Mouse (Mus musculus) macrophage (primary cell): Measurements from ENCODE around the gene Pih1d1. TPM values are rescaled to one million over a fixed set of nuclear protein-coding genes. Genes with fewer than 3 reads are reported as not detected.

ENCODE experiments used
- H3K27ac ChIP-seq: fragments of 350-480 bp; formaldehyde crosslinking; 2 replicates; pipeline ENCODE4 v1.9.0; 2021
- H3K36me3 ChIP-seq: fragments of 350-480 bp; formaldehyde crosslinking; 2 replicates; pipeline ENCODE4 v1.9.0; 2021; ENCODE audit errors: inconsistent target
- H3K4me3 ChIP-seq: fragments of 350-480 bp; formaldehyde crosslinking; 2 replicates; pipeline ENCODE4 v1.9.0; 2021; ENCODE audit errors: inconsistent target
- H3K79me2 ChIP-seq: fragments of 350-480 bp; formaldehyde crosslinking; 2 replicates; pipeline ENCODE4 v1.9.0; 2021; ENCODE audit errors: inconsistent target
- WGBS: methylation state at CpG from one replicate; pipeline ENCODE4 v1.1.7; 2026; ENCODE audit warnings: inconsistent platforms; ENCODE audit not compliant: missing documents; 5-methylcytosine and 5-hydroxymethylcytosine counted together
- polyA plus RNA-seq: library from polyadenylated mRNA; stranded (reverse); fragments of 250-400 nt; gene quantifications from 3 replicates; pipeline ENCODE4 v1.2.4, GENCODE M21; 2018; ENCODE audit warnings: inconsistent platforms

Pih1d1 gene
- polyA plus RNA-seq, 1 experiment from 2014 or later: 75.8 TPM

GRCm38 (mm10) chr7:45133446-45134159 lies 20.5 kb upstream of the Pih1d1 start:
- Histone ChIP-seq H3K79me2 (no peaks in the 10 kb centered on the region), H3K27ac (no peak overlapping the region), H3K36me3 (no peaks in the 10 kb centered on the region), H3K4me3 (no peak overlapping the region)
- WGBS: 82% methylated on average over 8 of the region's 8 CpGs

- 39% methylated on average over 12 of the region's 12 CpGs for WGBS
- Histone ChIP-seq H3K36me3 (no peaks in the 10 kb centered on the region), H3K27ac (no peak overlapping the region), H3K79me2 (no peaks in the 10 kb centered on the region), H3K4me3 (no peak overlapping the region)
Observed at GRCm38 (mm10) chr7:45134544-45135026, 19.5 kb upstream of the Pih1d1 start.

- Histone ChIP-seq H3K4me3 (peak overlapping the region; percentile 62), H3K79me2 (no peaks in the 10 kb centered on the region), H3K27ac (peak overlapping the region; percentile 71; the same call in 1 of the 2 replicates), H3K36me3 (no peaks in the 10 kb centered on the region)
- 69% methylated on average over 3 of the region's 3 CpGs for WGBS
Observed at GRCm38 (mm10) chr7:45135370-45135769, 18.7 kb upstream of the Pih1d1 start.

GRCm38 (mm10) chr7:45135993-45136567 lies 18.0 kb upstream of the Pih1d1 start, which contains the start of the genes Gm45713 and Flt3l:
Gene Gm45713, minus strand, starts transcription at chr7:45136231.
Gene Flt3l, minus strand, starts transcription at chr7:45136432.
- Histone ChIP-seq H3K79me2 (no peaks in the 10 kb centered on the region), H3K27ac (peak within 1 kb of the TSS; percentile 71), H3K36me3 (no peaks in the 10 kb centered on the region), H3K4me3 (peak within 1 kb of the TSS; percentile 62)
- WGBS: 1% methylated on average over 21 of the region's 29 CpGs

GRCm38 (mm10) chr7:45137171-45138006 lies 16.7 kb upstream of the Pih1d1 start:
- Histone ChIP-seq H3K27ac (no peak overlapping the region), H3K36me3 (0 out of 2 replicates have a peak, but pooled peaks cover 6% of the 10 kb centered on the region), H3K79me2 (no peaks in the 10 kb centered on the region), H3K4me3 (no peak overlapping the region)
- 37% methylated on average over 12 of the region's 12 CpGs for WGBS

DNA sequence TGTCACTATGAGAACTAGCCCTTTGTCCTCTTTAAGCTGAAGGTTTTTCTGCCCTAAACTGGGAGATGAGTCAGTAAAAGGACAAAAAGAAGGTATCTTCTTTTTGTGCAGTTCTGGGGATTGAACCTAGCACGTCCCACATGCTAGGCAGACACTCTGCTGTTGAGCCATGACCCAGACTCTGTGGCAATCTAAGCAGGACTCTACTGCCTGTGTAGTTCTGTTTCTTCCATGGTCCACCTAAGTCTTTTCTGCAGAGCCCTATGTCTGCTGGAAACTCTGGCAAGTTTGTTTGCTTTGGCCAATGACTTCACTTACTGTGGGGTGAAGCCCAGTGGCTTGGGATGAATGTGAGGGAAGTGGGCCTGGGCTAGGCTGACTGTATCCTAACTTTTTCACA lies 15.7 kb upstream of the Pih1d1 start:
- Histone ChIP-seq H3K79me2 (no peaks in the 10 kb centered on the region), H3K27ac (no peak overlapping the region), H3K4me3 (no peak overlapping the region), H3K36me3 (peaks cover 17% of the 10 kb centered on the region; the same call in 1 of the 2 replicates)
- 93% methylated on average over 1 of the region's 1 CpGs for WGBS

GRCm38 (mm10) chr7:45139904-45140723 lies 14.0 kb upstream of the Pih1d1 start:
- no peaks in the 10 kb centered on the region for H3K79me2 ChIP-seq
- H3K4me3 ChIP-seq: no peak overlapping the region
- no peak overlapping the region for H3K27ac ChIP-seq
- WGBS: 98% methylated on average over 6 of the region's 8 CpGs
- H3K36me3 ChIP-seq: peaks cover 32% of the 10 kb centered on the region

- Histone ChIP-seq H3K36me3 (peaks cover 44% of the 10 kb centered on the region), H3K79me2 (no peaks in the 10 kb centered on the region), H3K4me3 (no peak overlapping the region), H3K27ac (no peak overlapping the region)
- 74% methylated on average over 3 of the region's 3 CpGs for WGBS
Observed at GRCm38 (mm10) chr7:45141319-45141718, 12.8 kb upstream of the Pih1d1 start.

GRCm38 (mm10) chr7:45141914-45142313 lies 12.2 kb upstream of the Pih1d1 start:
- 93% methylated on average over 5 of the region's 5 CpGs for WGBS
- H3K4me3 ChIP-seq: no peak overlapping the region
- no peaks in the 10 kb centered on the region for H3K79me2 ChIP-seq
- H3K36me3 ChIP-seq: peaks cover 50% of the 10 kb centered on the region
- H3K27ac ChIP-seq: no peak overlapping the region

- Histone ChIP-seq H3K79me2 (no peaks in the 10 kb centered on the region), H3K27ac (no peak overlapping the region), H3K36me3 (peaks cover 63% of the 10 kb centered on the region), H3K4me3 (no peak overlapping the region)
- WGBS: 92% methylated on average over 12 of the region's 13 CpGs
Observed at GRCm38 (mm10) chr7:45144368-45145174, 9.5 kb upstream of the Pih1d1 start.

DNA sequence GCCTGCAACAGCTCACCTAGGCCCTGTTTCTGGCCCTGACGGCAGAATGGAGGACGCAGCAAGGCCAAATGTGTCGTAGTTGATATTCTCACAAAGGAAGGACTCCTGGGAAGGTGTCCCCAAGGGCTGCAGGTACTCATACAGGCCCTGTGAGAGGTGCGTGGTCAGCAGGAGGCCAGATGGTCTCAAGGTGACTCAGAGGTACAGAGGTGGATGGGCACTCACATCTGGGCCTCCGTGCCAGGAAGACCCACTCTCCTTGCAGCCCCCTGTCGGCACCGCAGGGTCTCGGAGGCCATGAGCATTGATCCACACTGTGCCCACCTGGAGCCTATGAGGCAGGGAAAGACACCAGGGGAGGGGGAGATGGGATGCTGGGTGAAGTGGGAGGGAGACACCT lies 8.6 kb upstream of the Pih1d1 start:
- peaks cover 63% of the 10 kb centered on the region for H3K36me3 ChIP-seq
- no peak overlapping the region for H3K27ac ChIP-seq
- WGBS: 97% methylated on average over 8 of the region's 8 CpGs
- H3K4me3 ChIP-seq: no peak overlapping the region
- no peaks in the 10 kb centered on the region for H3K79me2 ChIP-seq

DNA sequence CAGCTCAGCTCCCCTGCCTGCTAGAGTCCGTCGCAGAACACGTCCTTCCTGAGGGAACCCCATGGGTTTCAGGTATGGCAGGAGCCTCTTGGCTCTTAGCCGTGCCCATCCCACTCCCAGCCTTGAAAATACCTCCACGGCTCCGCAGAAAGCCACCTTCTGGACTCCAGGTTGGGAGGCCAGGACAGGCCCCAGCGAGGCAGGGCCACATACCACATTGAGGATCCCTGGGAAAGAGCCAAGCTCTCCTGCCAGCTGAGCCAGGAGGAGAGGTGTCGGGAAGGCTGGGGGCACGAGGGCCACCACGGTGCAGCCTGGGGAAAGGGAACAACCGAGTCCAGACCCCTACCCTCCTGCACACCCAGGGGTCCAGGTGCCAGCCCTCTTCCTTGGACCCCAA lies 6.8 kb upstream of the Pih1d1 start:
- Histone ChIP-seq H3K79me2 (peaks cover 5% of the 10 kb centered on the region; the same call in 1 of the 2 replicates), H3K4me3 (no peak overlapping the region), H3K27ac (no peak overlapping the region), H3K36me3 (peaks cover 58% of the 10 kb centered on the region)
- WGBS: 97% methylated on average over 11 of the region's 11 CpGs

GRCm38 (mm10) chr7:45147899-45148298 lies 6.2 kb upstream of the Pih1d1 start:
- WGBS: 94% methylated on average over 11 of the region's 11 CpGs
- no peak overlapping the region for H3K4me3 ChIP-seq

More at GRCm38 (mm10) chr7:45147899-45148298, 6.2 kb upstream of the Pih1d1 start:
- peaks cover 5% of the 10 kb centered on the region; the same call in 1 of the 2 replicates for H3K79me2 ChIP-seq
- no peak overlapping the region for H3K27ac ChIP-seq
- H3K36me3 ChIP-seq: peaks cover 51% of the 10 kb centered on the region
